Mouse (Mus musculus) brown adipose tissue, adult 24 weeks (tissue): ENCODE measurements around the gene Spint1. TPM values are rescaled to one million over a fixed set of nuclear protein-coding genes. Genes with fewer than 3 reads are reported as not detected.

Experiments used
- H3K27ac ChIP-seq: fragments of 200-500 bp; replicated peaks from 2 replicates; pipeline ENCODE4 v1.5.1; 2012; ENCODE audit warnings: low read depth, mild to moderate bottlenecking, low read length
- H3K4me1 ChIP-seq: fragments of 200-500 bp; 2 replicates; pipeline ENCODE4 v1.6.1; 2012; ENCODE audit warnings: low read length, mixed read lengths; ENCODE audit not compliant: control insufficient read depth, insufficient read depth, insufficient read length
- H3K4me3 ChIP-seq: fragments of 200-500 bp; 2 replicates; pipeline ENCODE4 v1.5.1; 2012; ENCODE audit warnings: low read depth, mild to moderate bottlenecking, low read length, moderate library complexity; ENCODE audit not compliant: insufficient read depth
- polyA plus RNA-seq: library from polyadenylated mRNA; stranded (reverse); fragments of >200 nt; gene quantifications from 2 replicates; pipeline ENCODE4 v1.2.4, GENCODE M21; 2012; ENCODE audit not compliant: missing spikeins, insufficient read depth, insufficient read length

Spint1 gene
- polyA plus RNA-seq, 1 experiment: not detected

- H3K27ac ChIP-seq: no peak overlapping the region
- no peak overlapping the region for H3K4me3 ChIP-seq
- peaks cover 9% of the 10 kb centered on the region for H3K4me1 ChIP-seq
These were observed 57.2 kb downstream of the Spint1 start for GRCm38 (mm10) chr2:119294411-119294810.

- Histone ChIP-seq H3K4me1 (peaks cover 19% of the 10 kb centered on the region), H3K27ac (no peak overlapping the region), H3K4me3 (no peak overlapping the region)
These were observed 59.6 kb downstream of the Spint1 start for GRCm38 (mm10) chr2:119296756-119297155.

GRCm38 (mm10) chr2:119297506-119297905 is 60.3 kb downstream of the Spint1 start:
- Histone ChIP-seq H3K27ac (no peak overlapping the region), H3K4me1 (peaks cover 23% of the 10 kb centered on the region), H3K4me3 (no peak overlapping the region)

- Histone ChIP-seq H3K4me1 (peaks cover 28% of the 10 kb centered on the region), H3K27ac (peak overlapping the region; percentile 97)
These were observed 61.2 kb downstream of the Spint1 start for GRCm38 (mm10) chr2:119298330-119298729.

GRCm38 (mm10) chr2:119298839-119299238 is 61.7 kb downstream of the Spint1 start:
- H3K4me1 ChIP-seq: peaks cover 31% of the 10 kb centered on the region
- no peak overlapping the region for H3K4me3 ChIP-seq
- peak overlapping the region; percentile 97 for H3K27ac ChIP-seq

More at GRCm38 (mm10) chr2:119298330-119298729, 61.2 kb downstream of the Spint1 start:
- no peak overlapping the region for H3K4me3 ChIP-seq

Other genes starting within 250 kb of the Spint1 start
- 13.3 and 19.1 TPM in 2 replicates for gene Ccdc32, start 208.0 kb upstream of the Spint1 start, polyA plus RNA-seq
- gene Rpusd2, start 202.6 kb upstream of the Spint1 start, polyA plus RNA-seq: 1.4 and 2.3 TPM in 2 replicates
- gene Knl1, start 190.2 kb upstream of the Spint1 start, polyA plus RNA-seq: not detected in 2 replicates
- 0.83 TPM in 1 of 2 replicates, not detected in the other for gene Rad51, start 124.6 kb upstream of the Spint1 start, polyA plus RNA-seq
- 124 and 184 TPM in 2 replicates for gene Rmdn3, start 80.3 kb upstream of the Spint1 start, polyA plus RNA-seq
- gene Gchfr, start 69.6 kb upstream of the Spint1 start, polyA plus RNA-seq: 1.7 and 2.4 TPM in 2 replicates
- gene Gm14137, start 62.9 kb upstream of the Spint1 start, polyA plus RNA-seq: not detected in 2 replicates
- gene Zfyve19, start 28.7 kb upstream of the Spint1 start, polyA plus RNA-seq: 16.2 and 21.0 TPM in 2 replicates
- gene Dnajc17, start 28.6 kb upstream of the Spint1 start, polyA plus RNA-seq: 7.8 and 8.8 TPM in 2 replicates
- gene Ppp1r14d, start 7.5 kb upstream of the Spint1 start, polyA plus RNA-seq: not detected in 2 replicates
- gene Rhov, start 33.9 kb downstream of the Spint1 start, polyA plus RNA-seq: not detected in 2 replicates
- gene Vps18, start 51.4 kb downstream of the Spint1 start, polyA plus RNA-seq: 3.6 and 4.8 TPM in 2 replicates
- gene Dll4, start 88.4 kb downstream of the Spint1 start, polyA plus RNA-seq: 3.2 and 5.8 TPM in 2 replicates
- gene Chac1, start 113.9 kb downstream of the Spint1 start, polyA plus RNA-seq: 2.1 and 2.3 TPM in 2 replicates
- gene Ino80, start 240.3 kb downstream of the Spint1 start, polyA plus RNA-seq: 5.4 and 5.5 TPM in 2 replicates